Mouse (Mus musculus) liver, embryonic 14.5 days (tissue): Measurements from ENCODE around the gene 4931428L18Rik.

ENCODE experiments used
- CTCF ChIP-seq: IDR thresholded peaks from 2 replicates; pipeline ENCODE4 v1.5.1; 2016; ENCODE audit warnings: antibody characterized with exemption, low read depth, control low read depth
- EP300 ChIP-seq: IDR thresholded peaks from 2 replicates; pipeline ENCODE4 v1.6.1; 2016; ENCODE audit warnings: antibody characterized with exemption, low read depth

DNA sequence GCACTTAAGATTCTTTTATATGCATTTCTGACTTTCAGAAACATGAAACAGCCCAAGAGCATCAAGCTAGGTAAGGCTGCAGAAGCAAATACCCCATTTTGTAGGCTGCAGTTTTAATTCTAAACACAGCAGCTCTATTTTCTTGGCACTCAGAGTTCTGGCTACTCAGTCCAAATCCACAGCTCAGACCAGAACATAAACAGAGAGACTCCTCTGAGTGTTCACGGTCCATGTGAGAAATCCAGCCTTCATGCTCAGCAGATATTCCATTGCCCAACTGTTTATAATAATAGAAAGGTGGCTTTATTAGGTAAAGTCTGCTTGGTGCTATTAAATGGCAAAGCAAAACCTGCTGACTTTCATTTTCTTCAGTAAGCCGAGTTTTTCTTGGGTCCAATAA lies 120.2 kb downstream of the 4931428L18Rik start:
- TF ChIP-seq EP300 (no peak), CTCF (no peak)
